Mouse (Mus musculus) heart, embryonic 16.5 days (tissue): ENCODE data around the gene Cdkn2aipnl. TPM values are rescaled to one million over a fixed set of nuclear protein-coding genes. Genes with fewer than 3 reads are reported as not detected.
A peak's percentile ranks its signal among the peaks of the same experiment; 100 is the strongest.

Experiments used
- ATAC-seq: fragments of 200-750 bp; cut with Nextera tagmentation; replicated peaks from 2 replicates; pipeline ENCODE4 v1.8.0; 2017; ENCODE audit warnings: moderate number of reproducible peaks; ENCODE audit not compliant: insufficient read depth, low FRiP score; ENCODE audit errors: extremely low read depth
- H3K27ac ChIP-seq: fragments of 300-500 bp; sonication (generic); 2 replicates; pipeline ENCODE4 v1.5.1; 2014; ENCODE audit warnings: mild to moderate bottlenecking, low read length, control low read depth, moderate library complexity
- H3K27me3 ChIP-seq: fragments of 300-500 bp; sonication (generic); 2 replicates; pipeline ENCODE4 v1.6.1; 2014; ENCODE audit warnings: low read length, mixed read lengths; ENCODE audit not compliant: control insufficient read depth, insufficient read depth
- H3K36me3 ChIP-seq: fragments of 300-500 bp; sonication (generic); 2 replicates; pipeline ENCODE4 v1.6.1; 2014; ENCODE audit not compliant: control insufficient read depth, insufficient read depth
- H3K4me1 ChIP-seq: fragments of 300-500 bp; sonication (generic); 2 replicates; pipeline ENCODE4 v1.6.1; 2014; ENCODE audit warnings: low read length, mixed read lengths; ENCODE audit not compliant: control insufficient read depth, insufficient read depth
- H3K4me2 ChIP-seq: fragments of 300-500 bp; sonication (generic); 2 replicates; pipeline ENCODE4 v1.6.1; 2014; ENCODE audit warnings: low read depth, mild to moderate bottlenecking, control low read depth, low read length
- H3K4me3 ChIP-seq: fragments of 300-500 bp; sonication (generic); 2 replicates; pipeline ENCODE4 v1.5.1; 2014; ENCODE audit warnings: mild to moderate bottlenecking, control low read depth, low read length
- H3K9ac ChIP-seq: fragments of 300-500 bp; sonication (generic); 2 replicates; pipeline ENCODE4 v1.6.1; 2014; ENCODE audit warnings: low read length, control low read depth
- H3K9me3 ChIP-seq: fragments of 300-500 bp; sonication (generic); replicated peaks from 2 replicates; pipeline ENCODE4 v1.6.1; 2016; ENCODE audit warnings: low read length; ENCODE audit not compliant: control insufficient read depth
- WGBS: fragments of 180-500 bp; shearing (Covaris S2); extraction: QIAGEN DNeasy Blood & Tissue Kit; methylation state at CpG from one replicate; pipeline ENCODE4 v1.1.7; 2014; 5-methylcytosine and 5-hydroxymethylcytosine counted together
- polyA plus RNA-seq: library from polyadenylated mRNA; unstranded; fragments of >200 nt; fragmentation: Nextera tagmentation; extraction: Ambion mirVana; gene quantifications from 2 replicates; pipeline ENCODE4 v1.2.1, GENCODE M21; 2015

Gene Cdkn2aipnl
- polyA plus RNA-seq, 1 experiment from 2014 or later, result 81.1 TPM

DNA sequence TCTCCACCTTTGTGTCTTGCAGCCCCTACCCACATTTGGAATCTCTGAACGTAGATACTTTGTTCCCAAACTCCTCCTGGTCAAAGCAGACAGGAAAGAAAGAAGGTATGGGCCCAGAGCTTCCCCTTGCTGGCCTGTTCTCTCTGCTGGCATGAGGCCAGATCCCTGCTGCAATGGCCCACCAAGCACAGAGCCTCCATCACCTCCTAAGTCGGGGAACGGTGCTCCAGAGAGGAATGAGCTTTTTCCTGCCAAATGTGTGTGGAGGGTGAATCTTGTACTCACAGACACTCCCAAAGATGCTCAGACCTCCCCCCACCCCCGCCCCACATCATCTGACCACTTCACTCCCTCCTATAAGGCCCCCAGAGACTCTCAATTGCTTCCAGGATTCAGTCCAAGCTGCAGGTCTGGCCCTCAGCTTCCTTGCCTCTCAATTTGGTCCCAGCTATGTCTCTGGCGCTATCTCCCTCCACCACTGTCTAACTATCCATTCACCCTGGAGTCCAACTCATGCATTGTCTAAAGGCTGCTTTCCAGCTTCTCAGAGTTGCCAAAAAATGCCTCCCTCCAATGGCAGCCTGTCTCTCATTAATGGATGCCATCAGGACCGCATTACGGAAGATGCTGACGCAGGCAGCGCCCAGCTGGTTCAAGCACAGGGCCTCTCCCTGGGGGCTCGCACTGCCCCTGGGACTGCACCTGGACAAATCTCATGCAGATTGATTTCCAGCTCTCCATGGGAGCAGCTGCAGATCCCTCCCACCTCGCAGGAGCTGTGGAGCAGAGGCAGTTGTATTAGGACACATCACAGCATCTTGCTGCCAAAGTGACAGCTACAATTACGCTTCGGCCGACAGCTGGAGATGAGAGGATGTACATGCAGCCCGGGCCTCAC is 24.6 kb upstream of the Cdkn2aipnl start:
- Histone ChIP-seq H3K9ac (no peak overlapping the region), H3K36me3 (no peaks in the 10 kb centered on the region), H3K4me2 (no peak overlapping the region), H3K4me1 (peaks cover 24% of the 10 kb centered on the region), H3K27me3 (no peaks in the 10 kb centered on the region), H3K9me3 (no peaks in the 10 kb centered on the region), H3K27ac (no peak overlapping the region), H3K4me3 (no peak overlapping the region)
- 59% methylated on average over 15 of the region's 15 CpGs for WGBS
- ATAC-seq, result no peak

DNA sequence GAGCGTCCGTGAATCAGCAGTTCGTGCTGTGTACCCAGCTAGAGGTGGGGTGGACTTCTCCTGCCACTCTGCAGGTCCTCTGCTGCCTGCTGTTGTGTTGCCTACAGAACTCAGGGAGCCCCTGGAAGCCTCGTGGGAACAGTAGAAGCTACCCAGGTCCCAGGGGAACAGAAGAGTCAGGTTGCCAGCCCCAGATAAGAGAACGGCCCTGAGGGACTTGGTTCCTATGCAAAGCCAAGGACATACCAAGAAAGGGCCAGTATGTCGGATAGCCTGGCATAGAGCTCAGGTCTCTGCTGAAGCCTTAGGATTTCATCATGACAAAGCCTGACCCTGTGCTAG is 24.0 kb upstream of the Cdkn2aipnl start:
- no peak for ATAC-seq
- no peak overlapping the region for H3K4me3 ChIP-seq
- no peak overlapping the region for H3K9ac ChIP-seq
- WGBS, result 41% methylated on average over 6 of the region's 6 CpGs
- H3K27ac ChIP-seq, result no peak overlapping the region
- peaks cover 24% of the 10 kb centered on the region for H3K4me1 ChIP-seq
- no peaks in the 10 kb centered on the region for H3K9me3 ChIP-seq
- no peak overlapping the region for H3K4me2 ChIP-seq
- H3K27me3 ChIP-seq, result no peaks in the 10 kb centered on the region
- no peaks in the 10 kb centered on the region for H3K36me3 ChIP-seq

DNA sequence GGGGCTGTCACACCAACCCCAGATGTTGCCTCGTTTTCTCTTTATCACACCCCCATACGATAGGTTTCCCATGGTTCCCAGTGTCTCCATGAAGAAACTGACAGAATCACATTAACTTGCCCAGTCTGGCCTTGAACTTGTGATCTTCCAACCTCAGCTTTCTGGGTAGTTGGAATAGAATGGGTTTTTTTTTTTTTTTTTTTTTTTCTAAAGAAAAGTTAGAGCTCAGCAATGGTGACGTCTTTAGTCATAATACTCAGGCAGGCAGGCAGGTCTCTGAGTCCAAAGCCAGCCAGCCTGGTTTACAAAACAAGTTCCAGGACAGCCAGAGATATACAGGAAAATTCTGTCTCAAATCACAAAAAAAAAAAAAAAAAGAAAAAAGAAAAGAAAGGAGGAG is 23.2 kb upstream of the Cdkn2aipnl start:
- Histone ChIP-seq H3K36me3 (no peaks in the 10 kb centered on the region), H3K27me3 (no peaks in the 10 kb centered on the region), H3K4me2 (no peak overlapping the region), H3K4me1 (peaks cover 21% of the 10 kb centered on the region), H3K9ac (no peak overlapping the region), H3K27ac (no peak overlapping the region), H3K4me3 (no peak overlapping the region), H3K9me3 (no peaks in the 10 kb centered on the region)
- ATAC-seq, result no peak
- 82% methylated on average over 3 of the region's 3 CpGs for WGBS

DNA sequence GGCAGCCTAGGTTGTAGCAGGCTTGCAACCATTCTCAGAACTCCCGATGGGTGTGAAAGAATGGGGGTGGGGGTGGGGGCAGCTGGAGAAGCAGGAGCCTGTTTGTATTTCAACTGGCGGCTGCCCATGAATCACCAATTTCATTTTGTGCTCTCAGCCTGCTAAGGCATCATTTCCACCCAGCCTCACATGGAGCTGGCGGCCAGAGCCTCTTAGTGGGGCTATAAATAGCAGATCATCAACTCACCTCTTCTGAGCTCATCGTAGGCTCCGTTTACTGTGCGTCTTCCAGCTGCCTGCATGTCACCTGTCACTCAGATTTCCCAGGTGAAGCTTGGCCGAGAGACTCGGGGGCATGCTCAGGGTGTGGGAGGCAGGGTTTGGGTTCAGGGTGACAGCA is 21.9 kb upstream of the Cdkn2aipnl start:
- H3K9me3 ChIP-seq, result no peaks in the 10 kb centered on the region

DNA sequence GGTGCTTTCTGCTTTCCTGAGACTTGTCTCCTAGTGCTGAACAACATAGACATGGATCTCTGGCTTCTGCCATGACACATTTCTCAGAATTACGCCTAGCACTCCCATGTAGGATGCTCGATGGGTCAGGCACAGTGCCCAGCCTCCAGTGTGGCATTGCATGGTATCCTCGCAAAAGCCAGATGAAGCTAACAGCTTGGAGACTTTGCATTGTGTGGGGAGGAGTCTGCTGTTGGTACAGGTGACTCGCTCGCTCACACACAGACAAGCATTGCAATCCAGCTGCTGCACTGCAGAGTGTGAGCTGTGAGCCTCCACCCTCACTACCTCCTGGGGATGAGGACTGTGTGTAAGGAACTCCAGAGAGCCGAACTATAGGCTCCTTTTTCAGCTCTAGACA is 21.3 kb upstream of the Cdkn2aipnl start:
- Histone ChIP-seq H3K4me3 (no peak overlapping the region), H3K9ac (0 out of 2 replicates have a peak overlapping the region, but pooled peaks have one; percentile 16), H3K4me1 (peaks cover 18% of the 10 kb centered on the region), H3K4me2 (no peak overlapping the region), H3K27ac (peak overlapping the region; percentile 61; the same call in 1 of the 2 replicates), H3K9me3 (no peaks in the 10 kb centered on the region), H3K36me3 (no peaks in the 10 kb centered on the region), H3K27me3 (no peaks in the 10 kb centered on the region)
- ATAC-seq, result no peak
- 70% methylated on average over 6 of the region's 6 CpGs for WGBS

More for the DNA sequence above, 21.9 kb upstream of the Cdkn2aipnl start:
- Histone ChIP-seq H3K36me3 (no peaks in the 10 kb centered on the region), H3K4me1 (peaks cover 20% of the 10 kb centered on the region), H3K27me3 (no peaks in the 10 kb centered on the region), H3K4me2 (peak overlapping the region; percentile 53), H3K9ac (0 out of 2 replicates have a peak overlapping the region, but pooled peaks have one; percentile 16), H3K4me3 (no peak overlapping the region), H3K27ac (peak overlapping the region; percentile 61)
- ATAC-seq, result peak; percentile 68
- WGBS, result 9% methylated on average over 8 of the region's 8 CpGs

DNA sequence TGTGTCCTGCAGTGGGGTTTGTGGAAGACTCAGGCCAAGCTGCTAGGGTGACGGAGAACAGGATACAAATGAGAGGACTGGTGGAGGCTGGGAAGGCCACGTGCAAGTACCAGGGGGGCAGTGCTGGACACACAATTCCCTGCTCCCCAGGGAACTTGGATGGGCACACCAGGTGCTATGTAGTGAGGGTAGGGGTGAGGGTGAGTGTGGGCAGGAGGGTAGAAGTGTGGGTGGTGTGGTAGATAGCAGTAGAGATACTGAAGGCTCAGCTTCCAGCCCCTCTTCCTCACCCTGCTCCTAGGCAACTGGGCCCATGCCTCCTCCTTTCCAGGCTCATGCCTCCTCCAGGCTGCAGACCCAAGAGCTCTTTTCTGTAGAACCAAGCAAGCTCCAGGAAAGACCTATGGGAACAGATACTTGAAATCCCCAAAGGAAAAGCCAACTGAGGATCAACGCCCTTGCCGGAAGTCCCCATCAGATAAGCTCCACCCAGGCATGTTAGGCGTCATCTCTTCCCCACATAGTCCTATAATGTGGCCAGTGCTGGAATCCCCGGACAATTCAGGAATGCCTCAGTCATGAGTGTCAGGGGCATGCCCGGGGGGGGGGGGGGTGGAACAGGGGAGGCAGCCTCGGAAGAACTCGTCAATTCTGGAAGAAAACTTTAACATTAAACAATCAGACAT is 18.2 kb upstream of the Cdkn2aipnl start:
- H3K9ac ChIP-seq, result no peak overlapping the region
- no peaks in the 10 kb centered on the region for H3K27me3 ChIP-seq
- no peaks in the 10 kb centered on the region for H3K9me3 ChIP-seq
- peak overlapping the region; percentile 52; the same call in 1 of the 2 replicates for H3K27ac ChIP-seq
- H3K4me3 ChIP-seq, result no peak overlapping the region
- H3K36me3 ChIP-seq, result no peaks in the 10 kb centered on the region
- 0 out of 2 replicates have a peak, but pooled peaks have one; percentile 21 for ATAC-seq
- H3K4me2 ChIP-seq, result no peak overlapping the region
- WGBS, result 52% methylated on average over 9 of the region's 9 CpGs
- H3K4me1 ChIP-seq, result peaks cover 15% of the 10 kb centered on the region

DNA sequence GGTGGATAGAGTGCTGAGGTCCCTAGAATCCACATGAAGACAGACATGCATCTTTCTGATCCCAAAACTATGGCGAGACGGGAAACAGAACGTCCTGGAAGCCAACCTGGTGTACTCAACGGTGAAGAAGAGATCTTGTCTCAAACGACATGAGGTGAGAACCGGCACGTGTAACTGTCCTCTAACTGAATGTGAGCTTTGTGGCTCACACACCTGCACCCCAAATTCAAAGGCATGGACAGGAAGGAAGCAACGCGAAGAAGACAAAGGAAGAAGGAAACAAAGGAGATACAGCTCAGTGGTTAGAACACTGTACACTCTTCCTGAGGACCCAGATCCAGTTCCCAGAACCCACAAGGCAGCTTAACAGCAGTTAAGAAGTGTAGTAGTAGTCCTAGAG is 17.5 kb upstream of the Cdkn2aipnl start:
- 82% methylated on average over 9 of the region's 9 CpGs for WGBS
- H3K4me3 ChIP-seq, result no peak overlapping the region
- H3K9me3 ChIP-seq, result no peaks in the 10 kb centered on the region
- H3K9ac ChIP-seq, result no peak overlapping the region
- peaks cover 13% of the 10 kb centered on the region for H3K4me1 ChIP-seq
- H3K4me2 ChIP-seq, result no peak overlapping the region
- ATAC-seq, result no peak
- no peaks in the 10 kb centered on the region for H3K36me3 ChIP-seq
- no peaks in the 10 kb centered on the region; the same call in 1 of the 2 replicates for H3K27me3 ChIP-seq
- H3K27ac ChIP-seq, result peak overlapping the region; percentile 52; the same call in 1 of the 2 replicates

DNA sequence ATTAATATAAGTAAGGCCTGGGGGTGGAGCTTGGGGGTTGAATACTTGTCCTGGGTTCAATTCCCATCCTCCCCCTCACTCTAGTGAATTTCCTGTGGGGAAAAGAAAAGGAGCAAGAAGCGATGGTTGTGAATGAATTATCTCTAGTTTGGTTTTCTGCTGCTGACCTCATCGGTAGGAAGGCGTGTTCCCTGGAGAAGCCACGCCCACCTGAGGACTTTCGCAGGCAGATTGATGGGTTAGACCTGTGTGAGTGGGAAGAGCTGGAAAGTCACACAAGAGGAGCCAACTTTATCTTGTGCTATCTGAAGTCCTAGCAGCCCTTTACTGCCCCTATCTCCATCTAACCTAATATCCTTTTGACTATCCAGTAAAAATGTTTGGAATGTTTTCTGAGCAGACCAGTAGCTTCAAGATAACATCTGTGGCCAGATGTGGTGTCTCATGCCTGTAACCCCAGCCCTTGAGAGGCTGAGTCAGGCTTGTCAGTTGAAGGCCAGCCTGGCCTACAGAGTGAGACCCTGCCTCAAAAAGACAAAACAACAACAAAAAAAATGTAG is 15.5 kb upstream of the Cdkn2aipnl start:
- no peaks in the 10 kb centered on the region for H3K36me3 ChIP-seq
- H3K4me1 ChIP-seq, result no peaks in the 10 kb centered on the region; the same call in 1 of the 2 replicates
- no peak overlapping the region for H3K27ac ChIP-seq
- no peak overlapping the region for H3K9ac ChIP-seq
- no peak overlapping the region for H3K4me2 ChIP-seq
- ATAC-seq, result no peak
- H3K27me3 ChIP-seq, result no peaks in the 10 kb centered on the region; the same call in 1 of the 2 replicates
- H3K4me3 ChIP-seq, result no peak overlapping the region
- WGBS, result 38% methylated on average over 5 of the region's 5 CpGs
- H3K9me3 ChIP-seq, result no peaks in the 10 kb centered on the region
